Mouse (Mus musculus): ENCODE data around the gene Tradd.
"Not testable (repeated sequence)": the region's sequence is repeated elsewhere in the genome, so short reads cannot be mapped to it uniquely, and the experiment has no call there.

The Tradd gene

GRCm38 (mm10) chr8:105252680-105253537, 11.5 kb downstream of the Tradd start:
- intact Hi-C loops (cut with DNase I): no loop called here

GRCm38 (mm10) chr8:105251954-105252353, 12.5 kb downstream of the Tradd start:
- intact Hi-C loops (cut with DNase I): no loop called here

- intact Hi-C loops (cut with DNase I): no loop called here
These were observed 23.4 kb downstream of the Tradd start for GRCm38 (mm10) chr8:105241016-105241415.

GRCm38 (mm10) chr8:105237442-105238142, 26.8 kb downstream of the Tradd start:
- intact Hi-C loops (cut with DNase I): no loop called here

GRCm38 (mm10) chr8:105235206-105235605, 29.2 kb downstream of the Tradd start:
- intact Hi-C loops (cut with DNase I): no loop called here

- intact Hi-C loops (cut with DNase I): no loop called here
These were observed 31.1 kb downstream of the Tradd start for GRCm38 (mm10) chr8:105233126-105233935.

- intact Hi-C loops (cut with DNase I): not testable (repeated sequence)
These were observed 32.1 kb downstream of the Tradd start for GRCm38 (mm10) chr8:105232321-105232693.

- intact Hi-C loops (cut with DNase I): no loop called here
These were observed 32.7 kb downstream of the Tradd start for GRCm38 (mm10) chr8:105231503-105232320.

- intact Hi-C loops (cut with DNase I): loop anchor here (2.0 to 5.0 kb wide), 2 partner anchors 36 to 51 kb away; partner anchors contain the start of genes Fbxl8 and Tradd
These were observed 38.5 kb downstream of the Tradd start for GRCm38 (mm10) chr8:105225917-105226316.

GRCm38 (mm10) chr8:105225272-105225593, 39.2 kb downstream of the Tradd start:
- intact Hi-C loops (cut with DNase I): loop anchor here (2.0 to 5.0 kb wide), 2 partner anchors 37 to 50 kb away; partner anchors contain the start of genes Fbxl8 and Tradd

- intact Hi-C loops (cut with DNase I): loop anchor here (2.0 to 5.0 kb wide), 2 partner anchors 38 to 50 kb away; partner anchors contain the start of genes Fbxl8 and Tradd
These were observed 39.8 kb downstream of the Tradd start, which contains the start of gene D230025D16Rik for GRCm38 (mm10) chr8:105224413-105225271. Gene D230025D16Rik, plus strand, starts transcription at chr8:105225145.

GRCm38 (mm10) chr8:105223850-105224249, 40.6 kb downstream of the Tradd start:
- intact Hi-C loops (cut with DNase I): loop anchor here (2.0 kb wide), 1 partner anchor 49 kb away; no protein-coding TSS in a partner anchor

GRCm38 (mm10) chr8:105217926-105218522, 46.4 kb downstream of the Tradd start:
- intact Hi-C loops (cut with DNase I): loop anchor here (5.0 kb wide), 3 partner anchors 61 to 96 kb away; no protein-coding TSS in a partner anchor

- intact Hi-C loops (cut with DNase I): no loop called here
These were observed 50.3 kb downstream of the Tradd start for GRCm38 (mm10) chr8:105214104-105214503.

GRCm38 (mm10) chr8:105209153-105210110, 55.0 kb downstream of the Tradd start:
- intact Hi-C loops (cut with DNase I): no loop called here
